Mouse (Mus musculus): ENCODE measurements around the gene Islr.

The Islr gene

DNA sequence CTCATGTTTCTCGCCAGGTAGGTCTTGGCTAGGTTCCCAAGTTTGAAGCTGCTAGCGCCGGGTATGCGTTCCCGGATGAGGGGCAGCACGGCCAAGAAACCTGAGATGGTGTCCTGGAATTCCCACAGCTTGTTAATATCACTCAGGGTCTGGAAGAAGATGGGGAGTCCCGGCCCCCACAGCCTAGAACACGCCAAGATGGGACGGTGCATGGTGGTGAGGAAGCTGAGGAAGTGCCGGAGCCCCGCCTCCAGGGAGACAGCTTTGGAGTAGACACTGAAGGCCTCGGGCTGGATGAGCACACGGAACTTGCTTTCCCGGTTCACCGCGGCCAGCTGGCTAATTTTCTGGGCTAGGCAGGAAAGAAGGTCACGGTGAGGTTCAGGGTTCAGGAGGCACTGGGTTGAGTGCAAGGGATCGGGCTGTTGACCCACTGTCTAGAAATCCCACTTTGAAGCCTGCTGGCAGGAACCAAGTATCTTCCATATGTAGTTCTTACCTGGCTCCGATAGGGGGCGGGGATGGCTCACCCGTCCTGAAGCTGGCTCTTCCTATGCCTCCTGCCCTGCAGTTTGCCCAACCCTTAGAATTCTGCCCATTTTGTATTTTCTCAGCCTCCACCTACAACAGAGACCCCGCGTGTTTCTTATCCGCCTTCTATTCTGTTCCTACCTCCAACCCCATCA, 16.3 kb upstream of the Islr start:
- no peak for DNase-seq (ENCODE audit: low spot score in 2 of 2)

DNA sequence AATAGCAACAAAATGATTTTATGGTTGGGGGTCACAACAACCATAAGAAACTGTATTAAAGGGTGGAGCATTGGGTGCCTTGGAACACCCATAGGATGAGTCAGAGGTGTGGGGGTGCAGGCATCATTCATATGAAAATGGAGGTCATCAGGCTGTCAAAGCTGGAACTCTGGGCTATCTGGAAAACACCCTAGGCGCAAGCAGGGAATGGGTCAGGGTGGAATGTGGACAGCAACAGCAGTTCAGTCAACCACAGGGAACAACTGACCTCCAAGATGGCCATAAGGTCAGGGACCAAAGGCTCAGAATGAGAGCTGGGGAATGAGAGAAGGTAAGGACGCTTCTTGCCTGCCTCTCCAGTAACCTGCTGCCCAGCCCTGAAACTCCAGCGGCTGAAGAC, 14.4 kb upstream of the Islr start:
- DNase-seq (ENCODE audit: low spot score in 2 of 2) = no peak

DNA sequence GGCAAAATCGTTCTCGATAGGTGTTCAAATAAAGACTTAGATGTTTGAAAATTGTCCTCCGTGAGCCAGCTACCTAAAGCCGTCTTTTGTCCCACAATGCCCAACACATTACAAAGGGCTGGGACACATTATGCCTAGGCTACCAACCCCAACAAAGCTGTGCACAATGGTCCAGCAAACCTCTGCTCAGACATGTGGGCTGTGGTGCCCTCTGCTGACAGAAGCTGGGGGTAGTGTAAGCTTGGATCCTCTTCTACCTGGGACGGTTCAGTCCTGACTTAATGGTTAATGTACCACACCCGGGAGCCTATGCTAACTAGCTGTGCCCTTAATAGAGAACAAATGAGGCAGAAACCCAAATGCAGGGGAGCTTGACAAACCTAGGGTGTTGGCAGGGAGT, 12.3 kb upstream of the Islr start:
- DNase-seq (ENCODE audit: low spot score in 2 of 2) = no peak

DNA sequence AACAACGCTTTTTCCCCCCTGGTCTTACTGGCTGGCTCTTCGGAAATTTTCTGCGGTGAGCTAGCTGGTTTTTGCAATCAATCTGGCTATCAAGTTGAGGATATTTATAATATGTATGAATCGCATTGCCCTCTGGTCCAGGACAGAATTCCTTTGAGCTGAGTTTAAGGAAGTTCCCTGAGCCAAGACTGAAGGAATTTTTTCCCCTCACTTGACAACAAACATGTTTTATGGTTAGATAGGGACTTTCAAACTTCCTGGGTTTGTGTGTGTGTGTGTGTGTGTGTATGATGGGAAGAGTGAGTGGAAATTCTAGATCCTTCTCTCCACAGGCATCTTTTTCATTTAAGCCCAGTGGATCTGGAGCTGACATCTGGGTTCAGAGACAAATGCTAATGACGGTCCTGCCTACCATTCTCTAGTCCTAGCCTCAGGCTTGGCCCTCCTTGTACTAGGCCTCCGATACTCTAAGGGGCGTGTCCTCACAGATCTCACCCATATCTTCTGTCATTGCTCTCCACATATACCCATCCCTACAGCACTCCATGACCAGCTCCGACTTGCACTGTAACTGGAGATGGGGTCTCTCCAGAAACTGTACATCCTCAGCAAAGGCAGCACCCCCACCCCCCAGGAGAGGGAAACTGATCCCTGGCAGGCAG, 10.5 kb upstream of the Islr start:
- no peak for DNase-seq (ENCODE audit: low spot score in 2 of 2)

DNA sequence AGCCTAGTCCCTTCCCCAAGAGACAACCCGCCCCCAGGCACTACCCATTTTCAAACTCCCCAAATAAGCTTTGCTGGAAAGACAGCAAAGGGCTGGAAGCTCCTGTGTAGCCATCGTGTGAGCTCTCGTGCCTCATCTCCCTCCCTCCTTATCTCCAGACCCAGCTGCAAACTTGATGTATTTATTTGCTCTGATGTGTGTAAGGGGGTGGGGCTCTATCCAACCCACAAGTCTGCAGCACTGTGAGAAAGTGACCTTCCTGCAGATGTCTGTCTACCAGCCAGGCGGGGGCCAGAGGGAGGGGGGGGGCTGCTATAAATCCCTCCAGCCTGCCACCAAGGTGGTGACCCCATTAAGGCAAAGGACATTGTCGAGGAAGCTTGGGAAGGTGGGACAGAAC, 9.8 kb upstream of the Islr start:
- DNase-seq (ENCODE audit: low spot score in 2 of 2) = no peak

DNA sequence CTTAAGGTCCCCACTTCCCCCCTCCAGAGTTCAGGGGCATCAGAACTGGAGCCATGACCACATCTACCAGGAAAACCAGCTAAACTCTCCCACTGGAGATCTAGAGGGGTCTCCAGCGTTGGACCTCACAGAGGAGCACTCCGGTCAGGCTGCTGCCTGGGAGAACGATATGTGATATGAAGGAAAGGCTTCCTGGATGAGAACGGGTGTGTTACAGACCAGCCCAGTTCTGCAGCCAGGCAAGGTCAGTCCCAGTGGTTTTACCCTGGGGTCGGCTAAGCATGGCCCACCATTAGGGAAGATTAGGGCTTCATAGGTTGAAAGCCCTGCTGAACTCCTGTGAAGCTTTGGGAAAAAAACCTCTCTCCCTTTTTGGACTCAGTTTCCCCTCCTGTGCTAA, 9.3 kb upstream of the Islr start:
- DNase-seq (ENCODE audit: low spot score in 2 of 2) = no peak

DNA sequence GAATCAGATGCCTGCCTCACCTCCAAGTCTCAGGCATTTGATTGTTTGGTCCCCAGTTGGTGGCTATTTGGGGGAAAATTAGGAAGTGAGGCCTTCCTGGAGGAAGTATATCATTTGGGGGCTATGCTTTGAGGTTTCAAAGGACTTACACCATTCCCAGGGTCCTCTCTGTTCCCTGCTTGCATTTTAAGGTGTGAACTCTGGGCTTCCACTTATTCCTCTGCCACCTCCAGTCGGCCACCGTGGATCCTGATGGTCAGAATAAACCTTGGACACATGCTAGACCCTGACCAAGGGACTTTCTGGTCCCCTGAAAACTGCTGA, 6.2 kb upstream of the Islr start:
- DNase-seq (ENCODE audit: low spot score in 2 of 2) = no peak

DNA sequence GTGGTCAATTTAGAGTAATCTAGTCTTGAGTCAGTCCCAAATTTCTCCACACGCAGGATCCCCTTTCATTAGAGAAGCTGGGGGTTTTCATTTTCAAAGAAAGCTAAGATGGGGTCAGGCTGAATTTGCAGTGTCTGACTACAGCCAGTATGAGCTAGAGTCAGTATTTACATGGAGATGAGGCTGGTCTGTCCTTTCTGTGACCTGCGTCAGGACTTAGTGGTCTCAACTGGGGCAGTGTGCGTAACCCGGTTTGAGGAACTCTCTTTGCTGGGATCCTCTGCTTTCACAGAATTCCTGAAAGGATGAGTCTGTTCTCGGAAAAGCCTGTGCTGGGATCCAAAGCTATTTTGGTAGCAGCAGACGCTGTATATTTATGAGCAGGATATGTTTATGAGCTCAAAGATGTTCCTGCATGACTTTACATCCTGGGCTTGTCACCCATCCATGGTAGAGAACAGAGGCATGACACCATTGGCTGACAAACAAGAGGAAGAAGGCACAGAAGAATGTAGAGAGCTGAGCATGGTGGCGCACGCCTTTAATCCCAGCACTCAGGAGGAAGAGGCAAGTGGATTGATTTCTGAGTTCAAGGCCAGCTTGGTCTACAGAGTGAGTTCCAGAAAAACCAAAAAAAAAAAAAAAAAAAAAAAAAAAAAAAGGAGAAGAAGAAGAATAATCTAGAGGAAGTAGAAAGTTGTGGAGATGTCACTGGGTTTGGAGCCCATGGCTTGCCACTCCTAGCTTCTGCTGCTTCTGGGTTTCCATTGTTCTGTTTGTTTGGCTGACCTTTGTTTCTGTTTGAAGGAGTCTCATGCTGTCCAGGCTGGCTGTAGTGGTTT, 5.6 kb upstream of the Islr start:
- DNase-seq (ENCODE audit: low spot score in 2 of 2) = no peak

DNA sequence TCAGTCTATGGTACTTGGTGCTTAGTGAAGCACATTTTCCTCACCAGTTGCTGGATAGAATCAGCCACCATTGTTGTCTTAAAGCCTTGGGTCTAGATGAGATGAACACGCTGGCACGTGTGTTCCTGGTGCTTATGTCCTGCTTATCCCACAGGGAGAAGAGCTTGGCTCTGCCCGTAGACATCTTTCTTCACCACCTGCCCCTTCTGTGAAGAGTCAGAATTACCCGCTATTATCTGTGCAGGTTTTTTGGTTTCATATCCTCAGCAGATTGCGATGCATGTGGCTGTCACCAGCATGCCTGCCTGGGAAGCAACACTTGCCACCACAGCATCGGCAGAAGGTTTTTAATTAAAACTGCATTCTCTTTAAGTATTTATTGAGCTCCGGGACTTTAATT, 1.9 kb upstream of the Islr start:
- DNase-seq (ENCODE audit: low spot score in 2 of 2) = no peak

DNA sequence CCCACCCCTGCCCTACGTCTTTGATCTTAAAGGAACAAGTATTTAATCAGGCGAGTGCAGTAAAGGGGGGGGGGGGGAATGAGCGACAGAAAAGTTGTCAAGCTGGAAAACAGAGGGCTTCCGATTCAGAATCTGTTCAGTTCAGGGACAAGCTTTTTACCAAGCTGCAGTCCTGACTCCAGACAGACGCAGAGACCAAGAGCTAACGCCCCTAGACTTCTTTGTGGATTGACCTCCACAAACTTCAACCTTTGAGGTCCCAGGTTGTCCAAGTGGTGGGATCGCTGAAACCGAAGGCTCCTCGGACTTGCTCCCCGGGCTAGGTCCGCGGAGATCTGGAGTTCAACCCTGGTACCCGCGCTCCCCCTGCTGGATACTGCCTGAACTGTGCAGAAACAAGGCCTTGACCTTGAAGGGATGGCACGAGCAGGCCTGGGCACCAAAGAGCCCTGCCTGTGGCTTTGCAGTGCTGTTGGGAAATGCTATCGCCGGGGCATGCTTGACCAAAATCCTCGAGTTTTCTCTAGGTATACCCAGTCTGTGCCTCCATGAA, 418 bp upstream of the Islr start:
- peak; percentile 69 to 88 for DNase-seq (ENCODE audit: low spot score in 2 of 2)

DNA sequence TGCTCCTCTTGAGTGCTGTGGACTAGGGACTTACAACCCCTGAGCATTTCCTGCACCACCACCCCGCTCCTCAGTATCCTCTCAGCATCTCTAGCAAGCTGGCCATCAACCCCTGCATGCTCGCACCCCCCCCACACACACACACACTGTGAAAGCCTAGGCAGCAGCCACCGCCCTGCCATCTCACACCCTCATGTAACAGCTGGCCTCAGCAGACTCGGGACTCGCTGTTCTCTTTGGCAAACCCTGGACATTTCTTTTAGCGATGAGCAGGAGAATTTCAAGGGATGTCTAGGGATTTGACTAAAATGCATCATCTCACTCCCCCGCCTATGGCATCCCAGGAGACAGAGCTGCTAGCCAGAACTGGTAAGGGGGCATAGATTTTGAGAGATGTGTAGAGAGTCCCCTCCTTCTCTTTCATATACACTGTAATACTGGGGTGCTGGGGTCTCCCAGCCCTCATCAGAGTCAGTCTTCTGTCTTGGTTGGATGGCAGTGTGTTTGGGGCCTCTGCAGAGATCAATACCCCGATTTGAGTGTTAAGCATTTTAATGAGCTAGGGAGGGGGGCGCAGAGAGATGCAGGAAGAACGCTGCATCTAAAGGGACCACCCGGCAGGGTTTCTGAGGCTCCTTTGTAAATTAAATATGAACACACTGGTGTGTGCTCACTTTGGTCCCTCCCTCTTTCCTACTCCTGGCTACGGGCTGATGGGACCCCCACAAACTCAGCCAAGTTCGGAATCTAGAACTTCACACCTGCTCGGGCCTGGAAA, 1.2 kb downstream of the Islr start:
- DNase-seq (ENCODE audit: low spot score in 2 of 2) = peak in 1 of 2 experiments; percentile 68

DNA sequence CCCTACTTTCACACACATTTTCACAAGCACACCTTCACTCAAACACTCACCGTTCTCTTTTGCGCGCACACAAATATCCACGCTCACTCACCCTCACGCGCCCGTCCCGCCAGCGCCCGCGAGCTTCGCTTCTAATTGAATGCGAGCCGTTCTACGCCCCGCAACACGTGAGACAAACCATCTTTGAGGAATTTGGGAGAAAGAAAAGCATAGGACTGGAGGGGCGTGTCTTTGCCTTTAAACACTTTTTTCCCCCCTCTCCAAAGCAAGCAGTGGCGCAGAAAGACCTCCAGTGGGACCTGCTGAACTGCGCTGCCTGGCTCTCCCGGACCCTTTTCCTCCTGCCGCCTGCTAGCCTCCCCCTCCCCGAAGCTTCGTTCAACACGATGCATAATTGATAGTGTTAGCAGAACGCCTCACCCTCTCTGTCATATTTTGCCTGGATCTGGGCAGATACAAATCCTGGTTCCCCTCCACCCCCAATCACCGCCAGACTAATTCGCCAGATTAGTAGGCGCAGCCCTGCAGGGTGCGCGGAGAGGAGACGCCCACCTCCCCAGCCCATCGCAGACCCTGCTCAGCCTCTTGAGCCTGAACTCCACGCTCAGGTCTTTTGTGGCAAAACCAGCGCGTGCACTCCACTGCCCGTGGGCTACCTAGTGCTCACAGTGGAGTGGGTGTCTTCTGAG, 2.1 kb downstream of the Islr start:
- DNase-seq (ENCODE audit: low spot score in 2 of 2) = peak in 1 of 2 experiments; percentile 33

DNA sequence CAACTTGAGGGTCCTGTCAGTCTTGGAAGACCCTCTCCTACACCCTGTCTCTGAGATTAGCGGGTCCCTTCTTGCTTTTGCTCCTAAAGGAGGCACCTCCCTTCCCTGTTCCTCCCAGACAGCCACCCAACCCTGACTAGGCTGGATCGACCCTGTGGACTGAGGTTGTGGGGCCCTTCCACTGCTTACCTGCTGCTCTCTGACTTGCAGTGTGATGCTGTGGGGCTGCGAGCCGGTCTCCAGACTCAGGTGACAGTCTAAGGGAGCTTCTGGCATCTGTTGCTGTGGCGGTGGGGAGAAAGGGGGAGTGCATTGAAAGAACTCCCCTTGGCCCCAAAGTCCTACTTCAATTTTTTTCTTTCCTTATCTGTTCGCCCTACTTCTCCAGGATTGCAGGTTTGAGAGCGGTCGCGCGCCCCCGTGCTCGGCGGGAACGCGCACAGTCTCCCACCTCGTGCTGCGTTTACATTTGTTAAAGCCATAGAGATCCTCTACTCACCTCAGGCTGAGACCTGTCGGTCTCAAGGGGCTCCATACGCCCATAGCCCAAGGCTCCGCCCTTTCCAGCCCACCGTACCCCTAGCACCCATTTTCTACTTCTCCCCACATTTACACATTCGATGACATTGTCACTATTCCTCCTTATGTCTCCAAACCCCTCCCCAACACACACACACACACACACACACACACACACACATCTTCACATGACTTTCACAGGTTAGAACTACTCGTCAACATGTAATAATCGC, 2.8 kb downstream of the Islr start:
- peak; percentile 42 to 45 for DNase-seq (ENCODE audit: low spot score in 2 of 2)

DNA sequence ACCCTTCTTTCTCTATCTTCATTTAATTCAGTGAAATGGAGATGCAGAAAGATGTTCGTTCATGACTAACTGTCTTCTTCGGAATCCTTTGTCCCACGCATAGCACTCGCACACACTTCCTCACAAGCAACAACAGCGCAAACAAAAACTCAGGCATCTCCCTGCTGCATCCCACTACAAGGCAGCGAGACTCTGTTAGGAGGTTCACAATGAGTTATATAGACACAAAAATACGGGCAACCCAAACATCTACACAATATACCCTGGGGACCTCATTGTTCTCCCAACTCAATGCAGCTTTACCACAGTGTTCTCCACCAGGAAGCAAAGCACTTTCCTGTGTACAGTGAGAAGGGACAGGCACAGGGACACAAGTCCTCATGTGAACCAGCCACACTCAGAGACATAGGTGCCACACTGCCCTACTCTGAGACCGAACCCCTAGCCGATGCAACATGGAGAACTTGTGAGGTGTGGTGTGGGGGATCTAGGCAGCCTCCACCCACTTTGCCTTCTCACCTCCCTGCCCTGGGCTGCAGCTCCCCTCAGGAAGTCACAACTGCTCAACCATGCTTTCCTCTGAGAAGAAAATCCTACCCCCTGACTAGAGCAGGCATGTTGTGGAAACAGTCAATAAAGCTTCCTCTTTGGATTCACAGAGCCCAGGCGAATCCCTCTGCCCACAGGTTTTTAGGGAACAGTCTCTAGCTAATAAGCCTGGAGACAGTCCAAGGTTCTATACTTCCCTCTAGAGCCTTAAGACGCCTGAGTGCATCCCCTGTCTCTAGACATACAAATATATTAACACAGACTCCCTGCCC, 3.6 kb downstream of the Islr start:
- no peak for DNase-seq (ENCODE audit: low spot score in 2 of 2)

DNA sequence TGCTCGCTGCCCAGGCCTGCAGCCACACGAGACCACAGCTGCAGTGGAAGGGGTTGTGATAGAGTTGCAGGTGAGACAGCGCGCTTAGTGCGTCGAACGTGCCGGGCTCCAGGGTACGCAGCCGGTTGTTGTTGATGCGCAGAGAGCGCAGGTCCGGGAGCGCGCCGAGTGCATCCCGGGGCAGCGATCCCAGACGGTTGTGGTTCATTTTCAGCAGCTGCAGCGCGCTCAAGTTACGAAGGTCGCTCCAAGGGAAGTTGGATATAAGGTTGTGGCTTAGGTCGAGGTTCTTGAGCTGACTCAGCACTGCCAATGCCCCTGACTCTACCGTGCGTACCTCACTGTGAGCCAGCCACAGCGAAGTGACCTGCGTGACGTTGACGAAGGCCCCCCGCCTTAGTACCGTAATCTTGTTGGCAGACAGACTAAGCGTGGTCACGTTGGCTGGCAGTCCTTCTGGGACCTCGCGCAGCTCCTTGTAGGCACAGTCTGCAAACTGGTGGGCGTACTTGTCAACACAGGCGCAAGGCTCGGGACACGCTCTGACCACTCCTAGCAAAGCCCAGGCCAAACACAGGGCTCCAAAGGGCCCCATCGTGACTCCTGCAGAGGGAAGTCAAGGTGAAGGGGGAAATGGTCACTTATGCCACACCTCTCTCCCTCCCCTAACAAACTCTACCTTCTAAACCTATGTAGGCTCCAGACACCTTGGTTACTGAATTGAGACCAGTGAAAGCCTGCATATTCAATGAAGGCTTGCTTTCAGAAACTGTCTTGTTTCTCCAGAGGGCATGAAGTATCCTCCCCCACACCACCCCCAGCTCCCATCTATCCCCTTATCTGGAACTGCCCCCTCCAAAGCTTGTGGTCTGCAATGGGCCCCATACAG, 4.5 kb downstream of the Islr start:
- no peak for DNase-seq (ENCODE audit: low spot score in 2 of 2)

DNA sequence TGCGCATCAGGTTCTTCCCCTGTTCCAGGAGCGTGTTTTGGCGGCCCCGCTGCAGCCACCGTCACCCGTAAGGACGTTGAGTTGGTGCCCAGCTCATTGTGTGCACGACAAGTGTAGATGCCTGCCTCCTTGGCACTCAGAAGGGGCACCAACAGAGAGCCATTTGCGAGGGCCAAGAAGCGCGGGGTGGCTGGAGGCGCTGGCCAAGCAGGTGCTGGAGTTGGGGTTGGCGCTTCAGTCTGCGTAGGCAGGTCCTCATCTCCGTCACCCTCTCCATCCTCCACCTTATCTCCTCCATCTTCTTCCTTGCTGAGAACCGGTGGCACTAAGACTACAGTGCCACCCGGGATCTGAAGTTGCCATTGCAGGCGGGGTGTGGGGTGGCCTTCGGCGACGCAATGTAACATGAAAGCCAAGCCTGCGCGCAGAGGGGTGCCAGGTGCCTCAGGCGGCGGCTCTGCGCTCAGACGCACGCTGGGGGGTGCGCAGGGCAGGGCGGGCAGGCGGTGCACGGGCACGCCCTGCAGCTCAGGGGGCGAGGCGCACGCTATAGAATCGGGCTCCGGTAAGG, 5.2 kb downstream of the Islr start:
- DNase-seq (ENCODE audit: low spot score in 2 of 2) = peak in 1 of 2 experiments; percentile 43

DNA sequence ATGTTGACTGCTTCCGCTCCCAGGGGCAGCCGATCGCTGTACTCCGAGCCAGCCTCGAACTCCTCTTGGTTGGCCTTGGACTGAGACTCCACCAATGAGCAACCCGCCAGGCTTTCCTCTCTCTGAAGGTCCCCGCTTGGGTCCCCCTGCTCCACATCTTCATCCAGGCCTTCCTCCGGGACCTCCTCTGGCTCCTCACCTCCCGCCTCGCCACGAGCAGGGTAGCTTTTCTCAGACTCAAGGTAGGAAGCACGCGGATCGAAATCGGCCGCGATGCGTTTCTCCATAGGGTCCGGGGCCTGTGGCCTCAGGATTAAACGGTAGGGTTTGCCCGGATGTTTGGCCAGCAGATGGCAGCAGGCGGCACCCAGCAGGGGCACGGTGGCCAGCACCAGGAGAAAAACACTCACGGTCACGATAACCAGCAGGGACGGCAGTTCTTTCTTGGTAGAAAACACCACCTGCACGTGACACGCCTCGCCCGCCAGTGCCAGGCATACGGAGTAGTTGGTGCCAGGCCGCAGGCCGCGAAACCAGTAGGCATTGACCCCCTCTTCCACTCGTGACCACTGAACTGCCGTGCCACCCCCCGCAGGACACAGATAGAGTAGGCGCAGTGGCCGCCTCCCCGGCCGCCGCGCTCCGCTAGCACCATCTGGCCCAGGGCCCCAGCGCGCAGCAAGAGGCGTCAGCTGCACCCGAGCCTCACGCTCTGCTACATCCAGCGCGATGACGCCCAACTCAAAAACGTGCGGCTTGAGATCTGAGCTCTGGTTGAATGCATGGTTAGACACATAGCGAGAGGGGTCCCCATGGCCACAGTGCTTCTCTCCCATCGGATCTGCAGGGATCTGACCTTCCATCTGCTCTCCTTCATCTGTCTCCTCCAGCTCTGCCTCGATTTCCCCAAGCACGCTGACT, 6.1 kb downstream of the Islr start:
- DNase-seq (ENCODE audit: low spot score in 2 of 2) = peak; percentile 45 to 60

All from frontal cortex, postnatal 10 days (tissue).